Mouse (Mus musculus) heart, adult 18-20 months (tissue): Measurements from ENCODE around the gene Bicdl2. TPM values are rescaled to one million over a fixed set of nuclear protein-coding genes. Genes with fewer than 3 reads are reported as not detected.

Experiments
- DNase-seq, 2 experiments: peaks; one replicate each; pipeline ENCODE4 v3.0.0; 2021 to 2022; ENCODE audit warnings: mixed read lengths in 1 of 2
- total RNA-seq, 2 experiments: library from RNA; stranded (reverse); gene quantifications; 2 replicates each; pipeline ENCODE4 v1.2.3; 2021

The Bicdl2 gene
- total RNA-seq, 2 experiments from 2014 or later: not detected

DNA sequence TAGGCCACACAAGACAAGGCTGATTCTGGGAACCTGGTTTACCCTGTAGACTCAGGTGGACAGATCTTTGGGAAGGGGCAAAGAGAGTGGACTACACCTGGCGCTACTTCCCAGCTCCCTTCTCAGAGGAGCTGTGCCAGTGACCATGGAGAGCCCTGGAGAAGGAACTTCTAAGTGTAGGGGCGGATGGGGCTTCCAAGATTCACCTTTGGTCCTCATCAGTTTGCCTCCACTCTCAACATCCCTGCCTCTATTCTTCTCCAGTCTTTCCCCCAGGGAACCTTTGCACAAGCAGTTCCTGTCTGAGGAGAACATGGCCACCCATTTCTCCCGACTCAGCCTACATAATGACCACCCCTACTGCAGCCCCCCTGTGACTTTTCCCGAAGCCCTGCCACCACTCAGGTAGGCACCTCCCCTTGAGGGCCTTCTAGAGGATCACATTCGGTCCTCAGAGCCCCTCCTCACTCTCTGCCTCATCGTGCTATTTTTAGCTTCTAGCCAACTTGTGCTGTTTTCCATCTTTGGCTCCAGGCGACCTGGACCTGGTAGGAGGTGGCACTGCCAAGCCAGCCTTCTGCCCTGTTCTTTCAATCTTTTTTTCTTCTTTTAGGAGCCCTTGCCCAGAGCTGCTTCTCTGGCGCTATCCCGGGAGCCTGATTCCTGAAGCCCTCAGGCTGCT, 14.1 kb downstream of the Bicdl2 start:
- DNase-seq: peak; percentile 64

DNA sequence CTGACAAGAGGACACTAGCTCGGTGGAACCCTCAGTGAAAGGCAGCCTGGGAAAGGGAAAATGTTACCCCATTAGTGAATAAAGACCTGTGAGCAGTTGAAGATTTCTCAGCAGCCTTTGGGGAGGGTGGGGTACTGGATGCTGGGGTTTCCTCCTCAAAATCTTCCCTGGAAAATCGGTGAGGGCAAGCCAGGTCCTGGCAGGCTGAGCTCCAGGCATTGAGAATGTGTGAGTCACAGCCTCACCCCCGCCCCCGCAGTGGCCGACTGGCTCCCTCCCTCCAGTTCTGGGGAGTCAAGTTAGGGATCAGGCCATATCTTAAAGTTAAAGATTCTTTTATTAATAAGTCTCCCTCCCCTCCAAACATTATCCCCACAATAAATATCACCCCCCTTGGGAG, 14.8 kb downstream of the Bicdl2 start:
- peak; percentile 76 for DNase-seq

DNA sequence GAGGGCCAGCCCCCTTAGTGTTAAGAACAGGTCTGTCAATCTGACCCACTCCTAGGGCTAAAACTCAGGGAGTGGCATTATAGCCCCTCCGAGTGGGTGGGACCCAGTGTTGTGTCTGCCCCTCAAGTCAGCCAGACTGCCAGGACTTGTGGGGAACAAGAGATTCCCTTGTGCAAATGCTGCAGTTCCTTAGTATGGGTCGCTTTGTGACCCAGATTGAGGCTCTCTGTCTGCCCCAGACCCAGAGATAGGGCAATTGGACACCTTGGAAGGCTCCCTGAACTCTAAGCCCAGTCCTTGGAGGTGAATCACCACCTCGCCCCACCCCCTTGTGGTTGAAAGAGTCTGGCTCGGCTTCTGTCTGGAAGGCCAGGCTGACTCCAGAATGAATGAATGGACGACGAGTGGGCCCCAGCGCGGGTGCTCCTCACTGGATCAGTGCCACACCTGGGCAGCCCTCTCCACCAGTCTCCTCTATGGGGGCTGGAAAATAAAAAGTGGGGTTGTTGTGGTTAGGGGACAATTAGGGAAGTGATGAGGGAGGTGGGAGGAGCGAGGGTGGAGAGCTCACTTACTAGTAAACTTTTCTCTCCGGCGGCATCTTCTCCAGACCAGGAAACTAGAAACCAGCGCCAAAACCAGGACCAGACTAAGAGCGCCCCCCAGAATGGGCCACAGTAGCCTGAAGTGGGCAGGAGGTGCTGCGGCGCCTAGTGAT, 15.4 kb downstream of the Bicdl2 start:
- peak; percentile 62 to 73 for DNase-seq

DNA sequence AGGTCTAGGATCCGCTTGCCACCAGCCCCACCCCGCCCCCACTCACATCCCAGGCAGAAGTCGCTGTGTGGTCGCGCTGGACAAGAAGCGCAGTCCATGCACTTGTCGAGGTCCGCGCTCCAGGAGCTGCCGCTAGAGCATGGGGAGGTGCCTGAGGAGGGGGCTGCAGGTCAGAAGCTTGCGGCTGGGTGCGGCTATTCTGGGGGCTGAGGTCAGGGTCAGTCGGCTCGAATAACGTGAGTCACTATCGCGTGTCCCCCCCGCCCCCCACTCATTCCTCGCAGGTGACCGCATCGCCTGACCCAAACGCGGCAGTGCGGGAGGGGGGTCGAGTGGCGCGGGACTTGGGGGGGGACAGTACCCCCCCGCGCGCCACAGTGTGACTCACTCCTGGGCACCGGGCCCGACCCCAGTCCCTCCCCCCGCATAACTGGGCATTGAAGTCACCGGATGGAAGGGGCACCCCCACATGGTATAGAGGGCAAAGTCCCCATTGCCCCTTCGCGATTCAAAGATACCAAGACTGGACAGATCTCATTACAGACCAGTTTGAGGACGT, 16.2 kb downstream of the Bicdl2 start:
- peak; percentile 68 to 78 for DNase-seq

DNA sequence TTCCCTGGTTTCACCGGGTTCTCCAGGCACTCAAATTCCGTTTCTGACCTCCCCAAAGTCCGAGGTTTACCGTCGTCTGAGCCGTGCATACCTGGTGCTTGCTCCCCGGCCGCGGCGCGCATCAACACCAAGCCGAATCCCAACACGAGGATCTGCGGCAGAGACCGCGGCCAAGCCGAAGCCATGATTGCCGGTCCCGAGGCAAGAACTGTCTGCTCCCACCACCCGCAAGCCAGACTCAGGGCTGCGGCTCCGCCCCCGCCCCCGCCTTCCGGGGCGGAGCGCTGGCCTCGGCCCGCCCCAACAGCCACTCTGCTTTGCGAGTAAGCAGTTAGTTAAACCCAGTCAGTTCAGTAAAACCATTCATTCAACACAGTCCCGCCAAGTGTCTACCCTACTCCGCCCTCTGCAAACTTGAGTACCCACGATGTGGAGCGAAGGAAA, 17.0 kb downstream of the Bicdl2 start, which contains the start of gene Tnfrsf12a:
Gene Tnfrsf12a (minus strand): TSS at position 233 of the 444 bp plus-strand sequence.
- peak; percentile 90 to 93 for DNase-seq

DNA sequence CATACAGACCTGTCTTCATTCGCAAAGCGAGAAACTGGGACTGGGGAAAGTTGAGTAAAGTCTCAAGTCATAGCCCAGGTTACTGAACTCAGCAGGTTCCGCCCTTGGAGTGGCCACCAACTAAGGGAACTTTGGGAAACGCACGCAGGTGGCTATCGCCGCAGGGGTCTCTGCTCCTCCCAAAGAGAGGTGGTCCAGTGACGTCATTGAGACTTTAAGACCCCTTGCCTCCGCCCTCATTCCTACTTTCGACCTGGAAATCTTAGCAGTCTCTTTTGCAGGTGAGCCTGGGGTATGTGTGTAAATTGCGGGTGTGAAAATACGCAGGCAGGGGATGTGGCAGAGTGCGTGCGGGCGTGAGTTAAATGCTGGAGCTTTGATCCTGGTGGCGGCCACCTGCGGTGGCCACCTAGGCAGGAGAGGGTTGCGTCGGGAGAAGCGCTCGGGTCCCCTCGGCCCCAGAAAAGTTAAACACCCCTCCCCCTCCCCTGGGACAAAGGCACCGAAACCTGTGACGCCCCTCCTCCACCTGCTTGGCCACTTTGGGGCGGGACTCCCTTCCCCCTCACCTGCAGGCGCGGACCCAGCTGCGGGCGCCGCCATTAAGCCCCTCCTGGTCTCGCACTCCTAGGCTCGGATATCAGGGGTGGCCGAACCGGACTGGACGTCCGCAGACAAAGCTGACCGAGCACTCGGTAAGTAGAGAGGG, 19.0 kb downstream of the Bicdl2 start, which contains the start of gene Cldn6:
Gene Cldn6 (plus strand): TSS at position 123 of the 709 bp plus-strand sequence.
- DNase-seq: no peak

DNA sequence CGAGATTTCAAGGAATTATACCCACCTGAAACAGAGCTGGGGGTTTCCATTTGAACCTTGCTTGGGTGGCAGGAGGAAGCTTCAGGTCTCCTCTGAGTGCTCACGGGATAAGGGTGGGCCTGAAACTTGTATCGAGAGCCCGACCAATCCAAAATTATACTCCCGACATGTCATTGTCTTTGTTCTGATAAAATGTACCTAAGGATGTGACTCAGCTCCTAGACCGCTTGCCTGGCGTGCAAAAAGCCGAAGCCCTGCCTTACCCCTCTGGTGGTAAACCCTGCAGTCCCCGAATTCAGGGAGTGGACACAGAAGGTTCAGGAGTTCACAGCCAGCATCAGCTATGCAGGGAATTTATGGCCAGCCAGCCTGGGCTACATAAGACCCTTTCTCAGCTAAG, 20.0 kb downstream of the Bicdl2 start:
- DNase-seq: no peak

DNA sequence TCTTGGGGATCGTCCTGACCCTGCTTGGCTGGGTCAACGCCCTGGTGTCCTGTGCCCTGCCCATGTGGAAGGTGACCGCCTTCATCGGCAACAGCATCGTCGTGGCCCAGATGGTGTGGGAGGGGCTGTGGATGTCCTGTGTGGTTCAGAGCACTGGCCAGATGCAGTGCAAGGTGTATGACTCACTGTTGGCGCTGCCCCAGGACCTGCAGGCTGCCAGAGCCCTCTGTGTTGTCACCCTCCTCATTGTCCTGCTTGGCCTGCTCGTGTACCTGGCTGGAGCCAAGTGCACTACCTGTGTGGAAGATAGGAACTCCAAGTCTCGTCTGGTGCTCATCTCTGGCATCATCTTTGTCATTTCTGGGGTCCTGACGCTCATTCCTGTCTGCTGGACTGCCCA, 20.8 kb downstream of the Bicdl2 start:
- no peak for DNase-seq

DNA sequence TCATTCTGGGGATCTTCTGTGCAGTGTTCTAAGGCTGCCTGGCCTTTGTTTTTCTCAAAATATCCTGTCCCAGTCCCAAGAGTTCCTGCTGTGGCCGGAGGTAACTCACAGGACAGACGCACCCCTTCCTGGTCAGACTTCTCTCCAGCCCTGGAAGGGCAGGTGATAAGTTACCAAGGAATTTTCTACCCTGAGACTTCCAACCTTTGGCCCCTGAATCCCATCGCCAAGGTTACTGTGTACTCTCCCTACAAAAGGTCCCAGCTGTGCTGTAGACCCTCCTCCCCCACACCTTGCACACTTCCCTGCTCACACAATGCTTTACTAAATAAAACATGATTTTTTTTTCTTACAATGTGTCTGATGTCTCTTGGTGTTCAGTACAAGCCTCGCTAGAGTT, 21.8 kb downstream of the Bicdl2 start:
- no peak for DNase-seq

DNA sequence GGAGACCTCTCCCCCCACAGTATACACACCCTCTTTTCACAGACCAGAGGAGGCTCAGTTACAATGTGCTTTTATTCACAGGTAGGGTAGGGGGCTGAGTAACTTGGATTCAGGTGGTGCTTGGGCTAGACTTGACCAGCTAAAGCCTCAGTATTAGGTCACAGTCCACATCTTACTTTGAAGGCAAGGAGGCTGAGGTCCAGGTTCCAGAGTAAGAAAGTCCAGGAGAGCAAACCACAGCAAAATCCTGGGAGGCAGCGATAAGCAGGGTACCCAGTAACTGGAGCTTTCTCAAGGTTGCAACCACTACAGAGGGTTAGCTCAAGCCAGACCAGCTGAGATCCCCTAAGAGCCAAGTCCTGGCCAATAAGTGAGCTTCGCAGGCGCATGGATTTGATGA, 22.2 kb downstream of the Bicdl2 start:
- DNase-seq: no peak

DNA sequence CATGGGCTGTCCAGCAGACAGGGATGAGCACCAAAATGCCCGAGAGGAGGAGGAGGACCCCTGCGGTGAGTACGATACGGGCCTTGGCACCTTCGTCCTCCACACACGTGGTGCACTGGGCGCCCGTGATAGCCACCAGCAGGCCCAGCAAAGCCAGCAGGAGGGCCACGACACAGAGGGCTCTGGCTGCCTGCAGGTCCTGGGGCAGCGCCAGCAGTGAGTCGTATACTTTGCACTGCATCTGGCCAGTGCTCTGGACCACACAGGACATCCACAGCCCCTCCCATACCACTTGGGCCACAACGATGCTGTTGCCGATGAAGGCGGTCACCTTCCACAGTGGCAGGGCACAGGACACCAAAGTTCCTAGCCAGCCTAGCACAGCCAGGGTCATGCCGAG, 22.9 kb downstream of the Bicdl2 start:
- DNase-seq: no peak

DNA sequence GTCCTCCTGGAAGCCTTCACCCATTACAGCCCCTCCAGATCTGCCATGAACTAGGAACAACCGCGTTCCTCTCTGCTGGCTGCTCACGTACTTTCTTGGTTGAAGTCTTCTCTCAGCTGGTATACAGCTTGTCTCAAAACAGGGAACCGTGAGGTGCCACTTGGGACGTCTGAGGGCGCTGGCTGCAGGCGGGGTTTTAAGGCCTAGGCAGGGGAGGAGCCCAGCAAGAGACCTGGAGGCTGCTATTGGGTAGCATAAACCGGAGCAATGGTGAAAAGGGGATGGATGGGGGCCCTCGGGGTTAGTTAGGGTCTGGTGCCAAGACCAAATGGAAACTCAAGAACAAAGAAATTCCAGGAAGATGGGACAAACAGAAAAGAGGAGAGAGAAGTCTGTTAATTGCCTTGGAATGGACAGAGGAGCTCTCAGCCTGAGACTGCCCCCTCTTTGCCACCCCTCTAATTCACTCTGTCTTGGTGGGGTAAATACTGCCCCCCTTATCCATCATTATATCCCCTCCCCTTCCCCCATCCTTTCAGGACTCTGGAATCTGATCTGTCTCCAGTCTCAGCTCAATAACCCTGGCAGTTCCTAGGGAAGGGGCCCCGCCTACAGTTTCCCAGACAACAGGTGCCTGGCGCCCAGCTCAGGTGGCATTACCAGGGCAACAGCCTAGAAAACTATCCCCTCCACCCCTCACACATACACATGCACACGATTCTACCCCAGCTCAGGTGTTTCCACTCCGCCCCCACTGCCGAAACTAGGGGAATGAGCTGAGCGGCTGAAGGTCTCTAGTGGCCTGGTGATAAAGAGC, 23.8 kb downstream of the Bicdl2 start, which contains the start of gene Cldn9:
Gene Cldn9 (minus strand): TSS at position 171 of the 817 bp plus-strand sequence.
- DNase-seq: no peak

DNA sequence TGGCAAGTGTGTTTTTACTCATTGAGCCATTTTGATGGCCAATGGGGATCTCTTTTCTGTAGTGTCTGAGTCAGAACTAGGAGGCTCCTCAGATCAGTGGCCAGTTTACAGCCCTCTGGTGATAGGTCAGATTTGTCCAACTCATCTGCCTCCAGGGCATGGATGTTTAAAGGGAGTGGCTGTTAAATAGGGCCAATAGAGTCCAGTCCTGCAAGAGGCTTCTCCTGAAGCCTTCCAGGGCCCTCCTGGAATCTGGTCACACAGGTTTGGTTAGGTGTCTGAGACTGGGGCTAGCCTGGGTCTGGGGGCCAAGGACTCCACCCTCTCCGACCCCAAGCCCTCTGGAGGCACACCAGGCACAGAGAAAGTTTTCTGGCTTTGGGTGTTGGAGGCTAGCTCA, 34.2 kb downstream of the Bicdl2 start:
- no peak for DNase-seq

DNA sequence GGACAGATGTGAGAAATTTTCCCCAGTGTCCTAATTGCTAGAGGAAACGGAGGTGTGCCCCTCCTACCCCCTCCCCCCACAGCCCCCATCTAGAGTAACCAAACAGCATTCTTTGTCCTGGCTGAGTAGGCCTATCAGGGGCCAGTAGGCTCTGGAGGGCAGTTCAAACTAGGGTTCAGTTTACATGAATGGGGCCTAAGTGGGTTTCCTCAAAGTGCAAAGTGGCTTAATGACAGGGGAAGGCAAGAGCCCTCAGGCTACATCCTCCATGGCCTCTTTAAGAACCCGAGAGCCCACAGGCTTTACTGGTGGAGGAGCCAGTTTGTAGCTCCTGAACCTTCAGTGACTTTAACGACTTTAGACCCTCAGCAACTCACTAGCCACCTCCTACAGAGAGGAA, 35.5 kb downstream of the Bicdl2 start:
- no peak for DNase-seq

DNA sequence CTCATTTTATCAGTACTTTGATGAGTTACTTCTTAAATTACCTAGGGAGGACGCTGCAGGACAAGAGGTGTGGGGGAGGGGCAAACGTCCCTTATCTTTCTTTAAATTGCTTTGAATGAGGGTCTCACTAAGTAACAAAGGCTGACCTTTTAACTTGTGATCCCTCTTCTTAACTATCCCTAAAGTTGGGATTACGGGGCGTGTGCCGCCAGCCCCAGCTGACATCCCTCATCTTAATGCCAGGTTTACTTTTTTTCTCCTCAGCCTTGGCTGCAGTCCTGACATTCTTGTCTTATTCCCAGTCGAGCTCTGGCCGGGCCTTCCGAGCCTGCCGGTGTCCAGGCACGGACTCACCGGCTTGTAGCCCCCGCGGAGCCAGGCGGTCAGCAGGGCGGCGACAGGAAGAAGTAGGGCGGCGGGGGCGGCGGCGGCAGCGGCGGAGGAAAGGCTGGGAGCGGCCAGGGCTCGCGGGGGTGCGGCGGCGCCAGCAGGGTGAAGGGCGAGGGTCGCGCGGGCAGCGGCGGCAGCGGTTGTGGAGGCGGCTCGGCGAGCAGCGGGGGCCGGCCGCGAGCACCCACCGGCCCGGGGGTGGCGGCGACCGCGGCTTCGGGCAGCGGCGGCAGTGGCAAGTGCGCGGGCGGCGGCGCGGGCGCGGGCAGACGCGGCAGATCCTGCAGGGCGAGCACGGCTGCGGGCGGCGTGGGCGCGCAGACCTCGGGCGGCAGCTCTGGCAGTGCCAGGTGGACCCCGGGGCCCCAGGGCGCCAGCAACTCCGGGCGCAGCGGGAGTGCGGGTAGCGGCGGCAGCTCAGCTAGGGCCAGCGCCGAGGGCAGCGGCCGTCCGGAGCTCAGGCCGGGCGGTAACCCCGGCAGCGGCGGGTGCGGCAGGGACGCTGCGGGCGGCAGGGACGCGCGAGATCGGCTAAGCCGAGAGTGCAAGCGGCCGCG, 39.1 kb downstream of the Bicdl2 start:
- peak; percentile 66 to 79 for DNase-seq

DNA sequence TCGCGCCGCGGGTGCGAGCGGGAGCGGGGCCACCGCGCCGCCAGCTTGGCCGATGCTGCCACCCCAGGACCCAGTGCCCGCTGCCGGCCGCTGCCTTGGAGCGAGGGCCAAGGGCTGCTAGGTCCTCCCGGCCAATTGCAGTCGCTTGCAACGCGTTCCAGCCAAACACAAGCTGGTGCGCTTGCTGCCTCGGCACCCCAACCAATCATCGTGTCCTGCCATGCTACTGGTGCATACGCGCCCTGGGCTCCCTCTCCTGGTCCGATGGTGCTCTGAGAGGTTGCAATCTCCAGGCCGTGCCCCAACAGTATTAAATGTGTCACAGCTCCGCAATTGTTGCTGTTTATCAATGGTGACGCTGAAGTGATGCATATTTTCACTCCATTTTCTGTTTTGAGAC, 39.8 kb downstream of the Bicdl2 start:
- DNase-seq: peak; percentile 92 to 94

DNA sequence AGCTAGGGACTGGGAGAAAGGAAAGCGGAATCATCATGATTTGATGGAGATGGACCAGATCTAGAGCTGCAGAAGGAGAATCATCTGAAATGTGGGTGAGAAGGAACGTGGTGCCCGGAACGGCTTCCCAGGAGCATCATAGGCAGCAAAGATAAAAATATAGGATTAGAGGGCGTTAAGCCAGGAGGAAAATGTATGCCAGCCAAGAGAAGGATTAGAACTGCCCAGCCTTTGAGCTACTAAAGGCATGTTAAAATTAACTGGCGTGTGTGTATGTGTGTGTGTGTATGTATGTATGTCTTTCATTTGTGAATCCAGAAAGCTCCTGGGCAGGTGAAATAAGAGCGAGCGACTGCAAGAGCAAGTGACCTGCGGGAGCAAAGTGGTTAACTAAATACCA, 43.0 kb downstream of the Bicdl2 start:
- no peak for DNase-seq

DNA sequence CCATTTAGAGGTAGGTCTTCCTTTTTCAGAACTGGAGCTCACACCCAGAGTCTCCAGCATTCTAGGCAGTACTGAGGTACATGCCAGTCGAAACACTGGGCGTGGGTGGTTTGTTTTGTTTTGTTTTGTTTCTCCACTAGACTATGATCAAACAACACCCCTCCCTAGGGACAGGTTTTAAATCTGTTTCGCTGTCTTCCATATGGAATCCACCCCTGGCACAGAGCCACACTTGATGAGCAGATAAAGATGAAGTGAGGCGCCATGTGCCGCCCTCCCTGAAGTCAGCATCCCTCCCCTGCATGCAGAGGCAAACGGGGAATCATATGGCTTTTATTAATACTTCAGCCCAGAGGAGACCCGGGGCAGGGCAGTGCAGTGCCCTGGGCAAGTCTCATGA, 44.4 kb downstream of the Bicdl2 start:
- no peak for DNase-seq

DNA sequence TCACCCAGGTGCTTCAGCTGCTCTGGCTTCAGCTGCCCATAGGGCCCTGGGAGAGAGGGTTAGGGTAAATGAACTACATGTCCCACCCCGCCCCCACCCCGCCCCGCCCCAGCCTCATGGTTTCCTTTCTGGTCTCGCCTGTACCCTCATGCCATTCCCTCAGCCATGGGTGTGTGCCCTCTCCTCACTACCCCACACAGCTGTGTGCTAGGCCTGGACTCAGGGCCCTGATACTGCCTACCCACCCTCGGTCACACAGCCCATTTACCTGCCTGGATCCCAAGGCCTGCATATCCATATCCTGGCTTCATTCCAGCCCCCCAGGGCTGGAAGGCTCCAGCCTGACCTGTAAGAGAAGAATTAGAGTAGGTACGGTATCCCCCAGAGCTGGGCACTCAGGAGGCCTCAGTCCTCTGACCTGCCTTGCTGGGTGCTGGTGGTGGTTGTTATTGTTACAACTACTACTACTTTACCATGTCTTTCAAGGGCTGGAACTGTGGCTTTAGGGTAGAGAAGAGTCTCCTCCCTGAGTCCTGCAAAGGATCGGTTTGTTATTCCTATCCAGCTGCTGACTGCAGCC, 45.3 kb downstream of the Bicdl2 start:
- no peak for DNase-seq

DNA sequence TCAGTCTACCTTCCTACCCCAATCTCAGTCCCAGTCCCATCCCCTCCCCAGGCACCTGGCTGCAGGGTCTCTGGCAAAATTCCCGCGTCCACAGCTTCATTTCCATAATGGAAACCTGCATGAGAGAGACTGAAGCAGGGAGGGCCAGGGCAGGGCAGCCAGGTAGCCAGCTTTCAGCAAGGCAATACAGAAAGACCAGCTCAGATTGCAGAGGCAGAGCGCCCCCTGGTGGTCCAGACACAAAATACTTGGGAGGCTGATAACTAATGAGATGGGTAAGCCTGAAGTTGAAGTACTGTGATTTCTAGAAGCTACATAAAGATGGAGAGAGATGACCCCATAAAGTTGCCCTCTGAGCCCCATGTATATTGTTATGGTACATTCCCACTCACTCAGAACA, 45.9 kb downstream of the Bicdl2 start:
- DNase-seq: peak; percentile 58 to 82
